Mouse (Mus musculus) forebrain, embryonic 13.5 days (tissue): ENCODE measurements at regions not wholly inside any gene's neighbourhood (a gene's known extent, or its start where the extent isn't known, plus 50 kb on each side); places are given as distances from the start of the nearest gene placed in this dataset.

Experiments used
- ATAC-seq: fragments of 200-750 bp; cut with Nextera tagmentation; 2 replicates; pipeline ENCODE4 v1.8.0; 2017
- H3K27ac ChIP-seq: fragments of 300-500 bp; sonication (generic); 2 replicates; pipeline ENCODE4 v1.5.1; 2015; ENCODE audit warnings: inconsistent platforms, mild to moderate bottlenecking, moderate library complexity
- H3K27me3 ChIP-seq: fragments of 300-500 bp; sonication (generic); 2 replicates; pipeline ENCODE4 v1.6.1; 2015; ENCODE audit warnings: mild to moderate bottlenecking, inconsistent platforms
- H3K36me3 ChIP-seq: fragments of 300-500 bp; sonication (generic); 2 replicates; pipeline ENCODE4 v1.6.1; 2015; ENCODE audit warnings: mild to moderate bottlenecking, inconsistent platforms; ENCODE audit not compliant: poor library complexity, severe bottlenecking
- H3K4me1 ChIP-seq: fragments of 300-500 bp; sonication (generic); 2 replicates; pipeline ENCODE4 v1.6.1; 2015; ENCODE audit warnings: inconsistent platforms
- H3K4me2 ChIP-seq: fragments of 300-500 bp; sonication (generic); 2 replicates; pipeline ENCODE4 v1.6.1; 2015; ENCODE audit warnings: inconsistent platforms, mild to moderate bottlenecking, moderate library complexity
- H3K4me3 ChIP-seq: fragments of 300-500 bp; sonication (generic); 2 replicates; pipeline ENCODE4 v1.5.1; 2015; ENCODE audit warnings: mild to moderate bottlenecking, inconsistent platforms
- H3K9ac ChIP-seq: fragments of 300-500 bp; sonication (generic); 2 replicates; pipeline ENCODE4 v1.6.1; 2015; ENCODE audit warnings: mild to moderate bottlenecking, inconsistent platforms
- H3K9me3 ChIP-seq: fragments of 300-500 bp; sonication (generic); replicated peaks from 2 replicates; pipeline ENCODE4 v1.6.1; 2016; ENCODE audit warnings: inconsistent platforms
- WGBS: fragments of 180-500 bp; shearing (Covaris S2); methylation state at CpG from one replicate; pipeline ENCODE4 v1.1.7; 2015; 5-methylcytosine and 5-hydroxymethylcytosine counted together

- Histone ChIP-seq H3K4me3 (no peak overlapping the region), H3K9me3 (no peaks in the 10 kb centered on the region), H3K4me2 (no peak overlapping the region), H3K4me1 (no peaks in the 10 kb centered on the region), H3K27me3 (no peaks in the 10 kb centered on the region), H3K27ac (no peak overlapping the region), H3K9ac (no peak overlapping the region), H3K36me3 (no peaks in the 10 kb centered on the region)
- 83% methylated on average over 3 of the region's 3 CpGs for WGBS
- peak; percentile 61; the same call in 1 of the 2 replicates for ATAC-seq
These were observed 1288.1 kb downstream of the D3Ertd751e start for GRCm38 (mm10) chr3:43030411-43030991.

- WGBS = 80% methylated on average over 2 of the region's 2 CpGs
- Histone ChIP-seq H3K4me3 (no peak overlapping the region), H3K9ac (no peak overlapping the region), H3K36me3 (no peaks in the 10 kb centered on the region), H3K27ac (no peak overlapping the region), H3K9me3 (no peaks in the 10 kb centered on the region), H3K4me2 (no peak overlapping the region), H3K27me3 (no peaks in the 10 kb centered on the region), H3K4me1 (no peaks in the 10 kb centered on the region)
- no peak for ATAC-seq
These were observed 1313.9 kb downstream of the D3Ertd751e start for GRCm38 (mm10) chr3:43056344-43056743.
